Mouse (Mus musculus) forebrain, embryonic 14.5 days (tissue): ENCODE results near the gene Fzd10. TPM values are rescaled to one million over a fixed set of nuclear protein-coding genes. Genes with fewer than 3 reads are reported as not detected.

Experiments used
- ATAC-seq: fragments of 200-750 bp; cut with Nextera tagmentation; 2 replicates; pipeline ENCODE4 v1.8.0; 2017; ENCODE audit warnings: mild to moderate bottlenecking, moderate library complexity
- DNase-seq: peaks from one replicate; pipeline ENCODE4 v3.0.0-alpha.2; 2015; ENCODE audit warnings: low spot score
- H3K27ac ChIP-seq: fragments of 300-500 bp; sonication (generic); 2 replicates; pipeline ENCODE4 v1.5.1; 2014; ENCODE audit warnings: low read depth, mild to moderate bottlenecking, control low read depth, low read length, moderate library complexity
- H3K27me3 ChIP-seq: fragments of 300-500 bp; sonication (generic); replicated peaks from 2 replicates; pipeline ENCODE4 v1.6.1; 2014; ENCODE audit warnings: low read length, control low read depth, mixed read lengths; ENCODE audit not compliant: control insufficient read depth, insufficient read depth
- H3K36me3 ChIP-seq: fragments of 300-500 bp; sonication (generic); 2 replicates; pipeline ENCODE4 v1.6.1; 2014; ENCODE audit warnings: low read length, control low read depth; ENCODE audit not compliant: control insufficient read depth, insufficient read depth
- H3K4me1 ChIP-seq: fragments of 300-500 bp; sonication (generic); 2 replicates; pipeline ENCODE4 v1.6.1; 2014; ENCODE audit warnings: antibody characterized with exemption, low read length, control low read depth; ENCODE audit not compliant: control insufficient read depth, insufficient read depth
- H3K4me2 ChIP-seq: fragments of 300-500 bp; sonication (generic); 2 replicates; pipeline ENCODE4 v1.6.1; 2014; ENCODE audit warnings: mild to moderate bottlenecking, control low read depth, low read length
- H3K4me3 ChIP-seq: fragments of 300-500 bp; sonication (generic); 2 replicates; pipeline ENCODE4 v1.5.1; 2014; ENCODE audit warnings: low read depth, low read length, control low read depth
- H3K9ac ChIP-seq: fragments of 300-500 bp; sonication (generic); 2 replicates; pipeline ENCODE4 v1.6.1; 2014; ENCODE audit warnings: mild to moderate bottlenecking, low read length, control low read depth, moderate library complexity
- H3K9me3 ChIP-seq: fragments of 300-500 bp; sonication (generic); replicated peaks from 2 replicates; pipeline ENCODE4 v1.6.1; 2016; ENCODE audit warnings: low read length, control low read depth, mixed read lengths; ENCODE audit not compliant: control insufficient read depth
- WGBS: fragments of 180-500 bp; shearing (Covaris S2); extraction: QIAGEN DNeasy Blood & Tissue Kit; methylation state at CpG from one replicate; pipeline ENCODE4 v1.1.7; 2014; 5-methylcytosine and 5-hydroxymethylcytosine counted together
- polyA plus RNA-seq: library from polyadenylated mRNA; unstranded; fragments of >200 nt; fragmentation: Nextera tagmentation; extraction: Ambion mirVana; gene quantifications from 2 replicates; pipeline ENCODE4 v1.2.1, GENCODE M21; 2014

Fzd10 gene
- polyA plus RNA-seq: 2.1 and 2.3 TPM in 2 replicates

DNA sequence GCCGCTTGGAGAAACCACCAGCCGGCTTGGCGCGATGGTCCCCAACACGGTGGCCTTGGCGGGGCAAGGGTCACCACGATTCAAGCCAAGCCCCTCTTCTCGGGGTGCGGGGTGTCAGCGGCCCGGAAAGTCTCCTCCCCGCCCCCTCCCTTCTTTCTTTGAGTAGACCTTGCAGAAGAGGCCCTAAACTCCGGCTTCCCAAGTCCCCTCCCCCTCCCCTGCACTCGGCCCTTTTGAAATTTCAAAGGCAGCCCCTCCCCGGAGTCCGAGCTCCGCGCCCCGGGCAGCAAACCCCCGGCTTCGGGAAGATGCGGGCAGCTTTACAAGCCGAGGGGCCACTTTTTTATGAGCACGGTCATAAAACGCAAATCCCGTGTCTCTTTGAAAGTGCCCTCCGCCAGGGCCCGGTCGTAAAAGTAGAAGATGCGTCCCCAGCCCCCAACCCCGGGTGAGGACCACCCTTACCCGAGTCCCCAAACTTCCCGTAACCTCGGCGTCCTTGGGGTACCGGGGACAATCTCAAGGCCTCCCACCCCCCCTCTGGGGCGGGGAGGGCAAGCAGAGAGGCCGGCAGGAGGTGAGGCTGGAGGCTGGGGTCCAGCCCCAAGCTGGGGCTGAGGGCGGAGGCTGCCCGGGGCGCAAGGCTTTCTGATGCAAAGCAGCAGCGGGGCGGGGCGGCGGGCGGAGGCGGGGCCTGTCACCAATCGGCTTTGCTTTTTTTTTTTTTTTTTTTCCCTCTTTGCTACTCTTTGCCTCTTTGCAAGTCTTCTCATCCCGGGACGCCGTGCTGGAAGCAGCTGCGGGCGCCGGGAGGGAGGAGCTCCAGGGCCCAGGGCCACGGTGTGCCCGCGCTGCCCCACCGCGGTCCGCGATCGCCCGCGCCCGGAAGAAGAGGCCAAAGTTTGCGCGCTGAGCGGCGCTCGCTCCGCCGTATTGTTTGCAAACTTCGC lies at the start of gene Fzd10:
Gene Fzd10, plus strand, starts transcription at position 773 of the 950 bp plus-strand sequence.
- Histone ChIP-seq H3K36me3 (no peaks in the 10 kb centered on the region), H3K4me2 (peak within 1 kb of the TSS; percentile 95), H3K9ac (peak within 1 kb of the TSS; percentile 51), H3K27ac (no peak within 1 kb of the TSS; the same call in none of the 2 replicates), H3K4me3 (peak within 1 kb of the TSS; percentile 48), H3K27me3 (peaks cover 76% of the 10 kb centered on the region), H3K9me3 (no peaks in the 10 kb centered on the region), H3K4me1 (peaks cover 24% of the 10 kb centered on the region)
- ATAC-seq: peak; percentile 49
- peak; percentile 64 for DNase-seq
- under 1% methylated on average over 60 of the region's 73 CpGs for WGBS

DNA sequence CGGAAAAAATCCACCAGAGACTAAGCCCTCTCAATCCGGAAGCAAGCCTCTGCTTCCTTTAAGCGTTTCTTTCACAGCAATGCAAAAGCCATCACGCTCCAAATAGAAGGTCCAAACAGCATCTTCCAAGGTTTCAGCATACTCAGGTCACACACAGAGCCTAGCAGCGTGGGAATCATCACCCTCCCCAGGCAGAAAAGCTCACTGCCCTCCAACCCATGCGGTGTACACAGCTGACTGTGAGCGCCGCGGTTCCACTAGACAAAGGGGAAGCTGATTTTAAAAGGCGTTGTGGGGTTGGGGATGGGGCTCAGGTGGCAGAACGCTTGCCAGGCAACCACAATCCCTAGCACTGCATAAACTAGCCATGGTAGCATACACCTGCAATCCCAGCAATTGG lies 49.2 kb upstream of the Fzd10 start:
- 0 out of 2 replicates have a peak, but pooled peaks cover 9% of the 10 kb centered on the region for H3K4me1 ChIP-seq
- H3K9ac ChIP-seq: 0 out of 2 replicates have a peak overlapping the region, but pooled peaks have one; percentile 22
- no peak overlapping the region for H3K4me3 ChIP-seq
- peaks cover 7% of the 10 kb centered on the region for H3K27me3 ChIP-seq
- no peaks in the 10 kb centered on the region for H3K9me3 ChIP-seq
- H3K4me2 ChIP-seq: peak overlapping the region; percentile 44
- 4% methylated on average over 11 of the region's 11 CpGs for WGBS
- DNase-seq (peak; percentile 29), ATAC-seq (no peak)
- no peak overlapping the region for H3K27ac ChIP-seq
- H3K36me3 ChIP-seq: no peaks in the 10 kb centered on the region

- H3K4me3 ChIP-seq: peak overlapping the region; percentile 16
- ATAC-seq: no peak
- 2% methylated on average over 28 of the region's 28 CpGs for WGBS
- H3K9ac ChIP-seq: peak overlapping the region; percentile 21; the same call in 1 of the 2 replicates
- no peaks in the 10 kb centered on the region for H3K36me3 ChIP-seq
- no peaks in the 10 kb centered on the region for H3K9me3 ChIP-seq
- H3K27me3 ChIP-seq: peaks cover 7% of the 10 kb centered on the region
- 0 out of 2 replicates have a peak, but pooled peaks cover 9% of the 10 kb centered on the region for H3K4me1 ChIP-seq
- peak; percentile 50 for DNase-seq
- peak overlapping the region; percentile 44 for H3K4me2 ChIP-seq
- H3K27ac ChIP-seq: no peak overlapping the region
These were observed 48.3 kb upstream of the Fzd10 start for GRCm38 (mm10) chr5:128552136-128552890.

- 68% methylated on average over 7 of the region's 7 CpGs for WGBS
- H3K4me3 ChIP-seq: no peak overlapping the region
- H3K27me3 ChIP-seq: 0 out of 2 replicates have a peak, but pooled peaks cover 3% of the 10 kb centered on the region
- no peak for DNase-seq
- H3K4me2 ChIP-seq: no peak overlapping the region
- no peak overlapping the region for H3K27ac ChIP-seq
- H3K9ac ChIP-seq: no peak overlapping the region
- no peak for ATAC-seq
- H3K9me3 ChIP-seq: no peaks in the 10 kb centered on the region
- no peaks in the 10 kb centered on the region for H3K4me1 ChIP-seq
- H3K36me3 ChIP-seq: no peaks in the 10 kb centered on the region
These were observed 42.5 kb upstream of the Fzd10 start for GRCm38 (mm10) chr5:128558126-128558525.

GRCm38 (mm10) chr5:128567313-128567712 lies 33.3 kb upstream of the Fzd10 start:
- 1% methylated on average over 6 of the region's 6 CpGs for WGBS
- no peak for DNase-seq

DNA sequence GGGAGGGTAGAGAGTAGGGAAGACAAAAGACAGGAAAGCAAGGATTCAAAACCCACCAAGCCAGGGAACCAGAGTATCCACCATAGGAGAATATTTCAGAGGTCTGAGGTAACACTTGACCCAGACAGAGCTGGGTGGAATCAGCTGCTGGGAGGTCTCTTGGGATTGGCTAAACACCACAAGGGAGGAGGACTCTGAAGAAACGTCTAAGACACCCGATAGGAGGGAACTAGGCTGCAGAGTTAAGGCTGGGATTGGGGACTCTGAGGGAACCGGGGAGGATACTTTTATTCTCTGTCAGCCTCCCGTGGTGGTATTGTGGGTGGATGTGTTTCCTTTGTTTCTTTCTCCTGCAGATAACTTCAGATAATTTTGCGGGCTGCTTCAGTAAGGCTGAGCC lies 31.7 kb upstream of the Fzd10 start:
- Histone ChIP-seq H3K4me1 (no peaks in the 10 kb centered on the region), H3K27ac (no peak overlapping the region), H3K9me3 (no peaks in the 10 kb centered on the region), H3K9ac (no peak overlapping the region), H3K36me3 (no peaks in the 10 kb centered on the region), H3K4me3 (no peak overlapping the region), H3K27me3 (no peaks in the 10 kb centered on the region), H3K4me2 (no peak overlapping the region)
- WGBS: 16% methylated on average over 5 of the region's 5 CpGs
- DNase-seq: no peak
- no peak for ATAC-seq

More at GRCm38 (mm10) chr5:128567313-128567712, 33.3 kb upstream of the Fzd10 start:
- no peaks in the 10 kb centered on the region for H3K9me3 ChIP-seq
- no peaks in the 10 kb centered on the region for H3K4me1 ChIP-seq
- no peak overlapping the region for H3K4me2 ChIP-seq
- no peak overlapping the region for H3K4me3 ChIP-seq
- H3K27me3 ChIP-seq: no peaks in the 10 kb centered on the region
- no peak for ATAC-seq
- H3K9ac ChIP-seq: no peak overlapping the region
- H3K36me3 ChIP-seq: no peaks in the 10 kb centered on the region
- H3K27ac ChIP-seq: no peak overlapping the region

DNA sequence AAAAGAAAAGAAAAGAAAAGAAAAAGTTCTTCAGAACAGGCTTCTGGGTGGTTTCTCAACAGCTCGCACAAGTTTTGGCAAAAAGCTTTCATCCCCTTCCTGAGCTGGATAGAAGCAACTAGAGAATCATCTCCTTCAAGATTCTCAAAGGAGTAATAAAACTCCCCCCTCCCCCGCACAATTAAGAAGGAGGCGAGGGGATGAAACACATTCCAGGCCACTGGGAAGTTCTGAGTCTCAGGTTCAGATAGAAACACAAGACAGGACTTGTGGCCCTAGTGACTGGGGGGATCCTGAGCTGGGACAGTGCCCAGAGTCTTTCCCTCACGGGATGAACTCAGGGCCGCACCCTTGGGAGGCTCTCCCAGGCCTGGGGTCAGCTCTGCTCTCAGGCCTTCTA lies 30.6 kb upstream of the Fzd10 start:
- Histone ChIP-seq H3K4me2 (no peak overlapping the region), H3K9ac (no peak overlapping the region), H3K4me3 (no peak overlapping the region), H3K4me1 (no peaks in the 10 kb centered on the region), H3K27ac (no peak overlapping the region), H3K36me3 (no peaks in the 10 kb centered on the region), H3K9me3 (no peaks in the 10 kb centered on the region), H3K27me3 (no peaks in the 10 kb centered on the region)
- ATAC-seq (no peak), DNase-seq (no peak)
- WGBS: 65% methylated on average over 5 of the region's 5 CpGs

DNA sequence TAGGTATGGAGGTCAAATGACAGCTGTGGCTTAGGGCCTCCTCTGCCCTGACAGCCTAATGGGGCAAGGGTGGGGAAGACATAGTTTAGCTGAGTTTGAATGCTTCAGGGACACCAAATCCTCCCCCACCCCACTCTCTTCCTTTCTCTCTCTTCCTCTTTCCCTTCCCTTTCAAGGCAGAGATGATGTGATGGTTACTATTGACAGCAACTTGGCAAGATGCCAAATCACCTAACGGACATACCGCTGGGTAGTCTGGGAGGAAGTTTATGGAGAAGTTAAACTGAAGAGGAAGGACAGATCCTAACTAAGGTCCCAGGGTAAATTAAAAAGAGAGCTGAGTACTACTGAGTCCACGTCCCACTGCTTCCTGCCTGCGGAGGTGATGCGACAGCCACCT lies 29.8 kb upstream of the Fzd10 start:
- WGBS: 73% methylated on average over 5 of the region's 5 CpGs
- no peak overlapping the region for H3K9ac ChIP-seq
- ATAC-seq (no peak), DNase-seq (no peak)
- H3K4me2 ChIP-seq: no peak overlapping the region
- H3K4me1 ChIP-seq: no peaks in the 10 kb centered on the region
- H3K4me3 ChIP-seq: no peak overlapping the region
- H3K27ac ChIP-seq: no peak overlapping the region
- no peaks in the 10 kb centered on the region for H3K9me3 ChIP-seq
- H3K27me3 ChIP-seq: no peaks in the 10 kb centered on the region
- no peaks in the 10 kb centered on the region for H3K36me3 ChIP-seq
